Mouse (Mus musculus): Measurements from ENCODE around the gene Slc24a5. TPM values are rescaled to one million over a fixed set of nuclear protein-coding genes. Genes with fewer than 3 reads are reported as not detected.
A peak's percentile ranks its signal among the peaks of the same experiment; 100 is the strongest.

Gene Slc24a5
- polyA plus RNA-seq, 1 experiment from 2014 or later: 11.4 TPM

DNA sequence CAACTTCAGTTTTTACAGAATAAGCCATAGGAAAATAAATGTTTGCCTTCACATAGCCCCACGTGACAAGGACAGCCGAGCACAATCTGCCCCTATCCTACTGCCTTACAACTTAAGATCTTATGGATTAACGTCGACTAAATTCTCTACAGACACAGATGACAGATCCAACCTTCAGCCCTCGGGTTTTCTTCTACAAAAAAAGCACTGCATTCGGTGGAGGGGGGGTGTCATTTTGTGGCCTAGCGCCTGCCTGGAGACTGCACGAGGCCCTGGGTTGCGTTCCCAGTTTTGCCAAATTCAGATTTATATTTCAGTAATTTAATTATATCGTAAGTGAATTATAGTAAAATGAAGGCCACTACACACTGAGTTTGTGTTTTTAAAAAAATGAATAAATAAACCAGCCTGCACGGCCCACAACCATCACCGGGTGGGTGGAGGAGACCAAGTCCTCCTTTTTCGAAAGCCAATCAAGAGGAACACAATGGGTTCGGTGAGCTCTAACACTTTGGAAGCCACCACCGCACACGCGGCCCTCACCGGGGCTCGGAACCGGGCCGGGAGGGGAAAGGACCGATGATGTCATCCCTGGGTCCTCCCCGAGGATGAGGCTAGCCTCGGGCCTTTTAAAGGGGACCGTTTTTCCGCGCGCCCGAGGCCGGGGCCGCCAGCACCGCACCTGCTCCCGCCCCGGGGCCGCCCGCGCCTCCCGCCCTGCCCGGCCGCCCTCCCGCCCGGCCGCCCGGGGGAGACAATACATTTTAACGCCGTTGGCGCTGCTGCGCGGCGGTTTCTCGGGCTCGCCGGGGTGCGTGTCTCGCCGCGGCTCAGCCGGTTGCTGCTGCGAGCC, 54.9 kb downstream of the Slc24a5 start:
- WGBS: under 1% methylated on average over 44 of the region's 59 CpGs
- peak overlapping the region; percentile 68 for H3K4me2 ChIP-seq (replicated peaks)
- H3K27me3 ChIP-seq: no peaks in the 10 kb centered on the region
- H3K9ac ChIP-seq: peak overlapping the region; percentile 76
- H3K4me3 ChIP-seq (replicated peaks): peak overlapping the region; percentile 77
- H3K4me1 ChIP-seq: no peaks in the 10 kb centered on the region
- ATAC-seq (ENCODE audit: insufficient number of reproducible peaks, low FRiP score, low TSS enrichment, low read depth): peak; percentile 81
- H3K36me3 ChIP-seq: no peaks in the 10 kb centered on the region
- H3K27ac ChIP-seq (replicated peaks): peak overlapping the region; percentile 89
- H3K9me3 ChIP-seq (replicated peaks): no peaks in the 10 kb centered on the region

- H3K4me2 ChIP-seq (replicated peaks): peak within 1 kb of the TSS; percentile 68
- under 1% methylated on average over 36 of the region's 48 CpGs for WGBS
- peak; percentile 74 for ATAC-seq (ENCODE audit: insufficient number of reproducible peaks, low FRiP score, low TSS enrichment, low read depth)
Measured at GRCm38 (mm10) chr2:125123477-125123852, 55.5 kb downstream of the Slc24a5 start, which contains the start of gene Myef2. TSS of gene Myef2 (minus strand) at chr2:125123661.

GRCm38 (mm10) chr2:125125824-125126223, 57.9 kb downstream of the Slc24a5 start:
- no peak for ATAC-seq (ENCODE audit: insufficient number of reproducible peaks, low FRiP score, low TSS enrichment, low read depth)
- H3K4me3 ChIP-seq (replicated peaks): no peak overlapping the region
- H3K4me1 ChIP-seq: no peaks in the 10 kb centered on the region
- H3K4me2 ChIP-seq (replicated peaks): no peak overlapping the region
- H3K27ac ChIP-seq (replicated peaks): no peak overlapping the region
- no peaks in the 10 kb centered on the region for H3K27me3 ChIP-seq
- no peaks in the 10 kb centered on the region for H3K9me3 ChIP-seq (replicated peaks)
- no peaks in the 10 kb centered on the region for H3K36me3 ChIP-seq
- 33% methylated on average over 4 of the region's 4 CpGs for WGBS
- H3K9ac ChIP-seq: no peak overlapping the region

More at GRCm38 (mm10) chr2:125123477-125123852, 55.5 kb downstream of the Slc24a5 start, which contains the start of gene Myef2:
- Histone ChIP-seq H3K4me1 (no peaks in the 10 kb centered on the region), H3K36me3 (no peaks in the 10 kb centered on the region), H3K9me3 (replicated peaks) (no peaks in the 10 kb centered on the region), H3K27me3 (no peaks in the 10 kb centered on the region), H3K27ac (replicated peaks) (peak within 1 kb of the TSS; percentile 89), H3K9ac (peak within 1 kb of the TSS; percentile 76), H3K4me3 (replicated peaks) (peak within 1 kb of the TSS; percentile 77)

DNA sequence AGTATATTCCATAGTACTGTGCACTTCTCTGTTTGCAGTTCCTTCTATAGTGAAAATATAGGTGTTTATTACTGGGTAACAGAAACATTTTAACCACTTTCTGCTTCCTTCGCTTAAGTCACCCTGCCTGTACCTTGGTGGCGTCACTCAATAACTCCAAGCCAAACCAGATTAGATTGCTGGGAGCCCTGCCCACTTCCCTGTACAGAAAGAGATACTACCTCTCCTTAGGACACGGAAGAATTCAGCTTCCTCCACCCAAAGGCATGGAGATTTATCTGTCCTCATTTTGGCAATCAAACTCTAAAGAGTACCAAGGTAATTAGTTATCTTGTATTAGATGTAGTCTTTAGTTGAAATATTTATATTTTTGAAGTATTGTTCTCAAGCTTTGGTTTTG, 58.9 kb downstream of the Slc24a5 start:
- Histone ChIP-seq H3K9me3 (replicated peaks) (no peaks in the 10 kb centered on the region), H3K4me1 (no peaks in the 10 kb centered on the region), H3K27me3 (no peaks in the 10 kb centered on the region), H3K4me2 (replicated peaks) (no peak overlapping the region), H3K27ac (replicated peaks) (no peak overlapping the region), H3K36me3 (no peaks in the 10 kb centered on the region), H3K9ac (no peak overlapping the region), H3K4me3 (replicated peaks) (no peak overlapping the region)
- no peak for ATAC-seq (ENCODE audit: insufficient number of reproducible peaks, low FRiP score, low TSS enrichment, low read depth)
- WGBS: 83% methylated on average over 3 of the region's 3 CpGs

DNA sequence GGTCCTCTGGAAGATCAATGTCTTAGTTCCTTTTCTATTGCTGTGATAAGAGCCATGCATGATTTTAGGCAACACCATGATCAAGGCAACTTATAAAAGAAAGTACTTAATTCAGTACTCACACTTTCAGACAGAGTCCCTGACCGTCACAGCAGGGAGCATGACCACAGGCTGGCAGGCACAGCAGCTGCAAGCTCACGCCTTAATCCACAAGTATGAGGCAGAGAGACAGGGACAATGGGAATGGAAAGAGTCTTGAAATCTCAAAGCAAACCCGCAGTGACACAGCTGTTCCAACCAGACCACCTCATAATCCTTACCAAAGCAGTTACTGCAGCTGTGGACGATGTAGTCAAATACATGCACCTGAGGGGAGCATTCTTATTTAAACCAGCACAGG, 66.2 kb downstream of the Slc24a5 start:
- H3K4me2 ChIP-seq (replicated peaks): no peak overlapping the region
- no peak overlapping the region for H3K9ac ChIP-seq
- WGBS: 38% methylated on average over 4 of the region's 4 CpGs
- no peak overlapping the region for H3K27ac ChIP-seq (replicated peaks)
- H3K27me3 ChIP-seq: no peaks in the 10 kb centered on the region
- no peak overlapping the region for H3K4me3 ChIP-seq (replicated peaks)
- H3K9me3 ChIP-seq (replicated peaks): no peaks in the 10 kb centered on the region
- peaks cover 9% of the 10 kb centered on the region for H3K4me1 ChIP-seq
- no peak for ATAC-seq (ENCODE audit: insufficient number of reproducible peaks, low FRiP score, low TSS enrichment, low read depth)
- H3K36me3 ChIP-seq: no peaks in the 10 kb centered on the region

GRCm38 (mm10) chr2:125135903-125136811, 68.2 kb downstream of the Slc24a5 start, which contains the start of gene Ctxn2:
TSS of gene Ctxn2 (plus strand) at chr2:125136692.
- under 1% methylated on average over 39 of the region's 39 CpGs for WGBS
- Histone ChIP-seq H3K9me3 (replicated peaks) (no peaks in the 10 kb centered on the region), H3K27me3 (peaks cover 3% of the 10 kb centered on the region; the same call in 1 of the 2 replicates), H3K9ac (no peak within 1 kb of the TSS), H3K4me3 (replicated peaks) (peak within 1 kb of the TSS; percentile 34), H3K27ac (replicated peaks) (no peak within 1 kb of the TSS), H3K4me2 (replicated peaks) (peak within 1 kb of the TSS; percentile 61), H3K36me3 (no peaks in the 10 kb centered on the region), H3K4me1 (peaks cover 9% of the 10 kb centered on the region)
- peak; percentile 69; the same call in 1 of the 2 replicates for ATAC-seq (ENCODE audit: insufficient number of reproducible peaks, low FRiP score, low TSS enrichment, low read depth)

- Histone ChIP-seq H3K27ac (replicated peaks) (no peak overlapping the region), H3K36me3 (no peaks in the 10 kb centered on the region), H3K4me1 (peaks cover 9% of the 10 kb centered on the region), H3K4me3 (replicated peaks) (peak overlapping the region; percentile 34; the same call in 1 of the 2 replicates), H3K27me3 (peaks cover 4% of the 10 kb centered on the region; the same call in 1 of the 2 replicates), H3K9ac (no peak overlapping the region), H3K4me2 (replicated peaks) (peak overlapping the region; percentile 61), H3K9me3 (replicated peaks) (no peaks in the 10 kb centered on the region)
- 26% methylated on average over 7 of the region's 7 CpGs for whole genome bisulfite sequencing
- ATAC-seq (ENCODE audit: insufficient number of reproducible peaks, low FRiP score, low TSS enrichment, low read depth): no peak
Measured at GRCm38 (mm10) chr2:125136846-125137245, 68.9 kb downstream of the Slc24a5 start.

Other genes starting within 250 kb of the Slc24a5 start
- 75.1 and 79.2 TPM in 2 replicates for gene Myef2, start 55.5 kb downstream of the Slc24a5 start, polyA plus RNA-seq (2015; fragmentation: Nextera tagmentation; extraction: Ambion mirVana)
- not detected in 2 replicates for gene Ctxn2, start 68.6 kb downstream of the Slc24a5 start, polyA plus RNA-seq (2015; fragmentation: Nextera tagmentation; extraction: Ambion mirVana)
- not detected in 2 replicates for gene Slc12a1, start 84.4 kb downstream of the Slc24a5 start, polyA plus RNA-seq (2015; fragmentation: Nextera tagmentation; extraction: Ambion mirVana)
- gene Dut, start 179.1 kb downstream of the Slc24a5 start, polyA plus RNA-seq (2015; fragmentation: Nextera tagmentation; extraction: Ambion mirVana): 92.7 and 105 TPM in 2 replicates